Mouse (Mus musculus): ENCODE data around the gene Ptcd3.
"Not testable (repeated sequence)": the region's sequence is repeated elsewhere in the genome, so short reads cannot be mapped to it uniquely, and the experiment has no call there.

DNA sequence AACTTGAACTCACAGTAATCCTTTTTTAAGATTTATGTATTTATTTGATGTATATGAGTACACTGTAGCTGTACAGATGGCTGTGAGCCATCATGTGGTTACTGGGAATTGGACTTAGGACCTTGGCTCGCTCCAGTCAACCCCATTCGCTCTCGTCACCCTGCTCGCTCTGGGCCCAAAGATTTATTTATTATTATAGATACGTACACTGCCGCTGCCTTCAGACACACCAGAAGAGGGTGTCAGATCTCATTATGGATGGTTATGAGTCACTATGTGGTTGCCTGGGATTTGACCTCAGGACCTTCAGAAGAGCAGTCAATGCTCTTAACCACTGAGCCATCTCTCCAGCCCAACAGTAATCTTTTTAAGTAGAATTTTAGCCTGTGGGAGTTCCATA lies 61.6 kb downstream of the Ptcd3 start:
- not testable (repeated sequence) for TF ChIP-seq CTCF (IDR thresholded peaks at IDR 0.05; ENCODE audit: extremely low read depth, insufficient read length, insufficient replicate concordance, low read depth, low read length); POLR2A (IDR thresholded peaks at IDR 0.05; ENCODE audit: low read depth, low read length)

Data from small intestine, adult 2 months (tissue).